Mouse (Mus musculus) lung, embryonic 16.5 days (tissue): ENCODE measurements around the gene Umad1. TPM values are rescaled to one million over a fixed set of nuclear protein-coding genes. Genes with fewer than 3 reads are reported as not detected.

Experiments used
- ATAC-seq: fragments of 200-750 bp; cut with Nextera tagmentation; 2 replicates; pipeline ENCODE4 v1.8.0; 2017; ENCODE audit warnings: low read depth, mild to moderate bottlenecking, moderate library complexity
- H3K27ac ChIP-seq: fragments of 300-500 bp; sonication (generic); 2 replicates; pipeline ENCODE4 v1.5.1; 2014; ENCODE audit warnings: mild to moderate bottlenecking, control low read depth, low read length
- H3K27me3 ChIP-seq: fragments of 300-500 bp; sonication (generic); 2 replicates; pipeline ENCODE4 v1.6.1; 2014; ENCODE audit warnings: low read depth, low read length, mixed read lengths; ENCODE audit not compliant: control insufficient read depth, insufficient read depth
- H3K36me3 ChIP-seq: fragments of 300-500 bp; sonication (generic); 2 replicates; pipeline ENCODE4 v1.6.1; 2014; ENCODE audit warnings: low read length; ENCODE audit not compliant: control insufficient read depth, insufficient read depth
- H3K4me1 ChIP-seq: fragments of 300-500 bp; sonication (generic); replicated peaks from 2 replicates; pipeline ENCODE4 v1.6.1; 2014; ENCODE audit warnings: low read length, mixed read lengths; ENCODE audit not compliant: control insufficient read depth, insufficient read depth
- H3K4me2 ChIP-seq: fragments of 300-500 bp; sonication (generic); 2 replicates; pipeline ENCODE4 v1.6.1; 2014; ENCODE audit warnings: low read depth, low read length, control low read depth
- H3K4me3 ChIP-seq: fragments of 300-500 bp; sonication (generic); 2 replicates; pipeline ENCODE4 v1.5.1; 2014; ENCODE audit warnings: mild to moderate bottlenecking, low read length, control low read depth
- H3K9ac ChIP-seq: fragments of 300-500 bp; sonication (generic); 2 replicates; pipeline ENCODE4 v1.6.1; 2014; ENCODE audit warnings: low read length, control low read depth
- H3K9me3 ChIP-seq: fragments of 300-500 bp; sonication (generic); 2 replicates; pipeline ENCODE4 v1.6.1; 2016; ENCODE audit warnings: low read length; ENCODE audit not compliant: control insufficient read depth
- WGBS: fragments of 180-500 bp; shearing (Covaris S2); extraction: QIAGEN DNeasy Blood & Tissue Kit; methylation state at CpG from one replicate; pipeline ENCODE4 v1.1.7; 2014; 5-methylcytosine and 5-hydroxymethylcytosine counted together
- polyA plus RNA-seq: library from polyadenylated mRNA; unstranded; fragments of >200 nt; fragmentation: Nextera tagmentation; extraction: Ambion mirVana; gene quantifications from 2 replicates; pipeline ENCODE4 v1.2.1, GENCODE M21; 2015

Gene Umad1
- polyA plus RNA-seq, 1 experiment from 2014 or later: 26.7 TPM

DNA sequence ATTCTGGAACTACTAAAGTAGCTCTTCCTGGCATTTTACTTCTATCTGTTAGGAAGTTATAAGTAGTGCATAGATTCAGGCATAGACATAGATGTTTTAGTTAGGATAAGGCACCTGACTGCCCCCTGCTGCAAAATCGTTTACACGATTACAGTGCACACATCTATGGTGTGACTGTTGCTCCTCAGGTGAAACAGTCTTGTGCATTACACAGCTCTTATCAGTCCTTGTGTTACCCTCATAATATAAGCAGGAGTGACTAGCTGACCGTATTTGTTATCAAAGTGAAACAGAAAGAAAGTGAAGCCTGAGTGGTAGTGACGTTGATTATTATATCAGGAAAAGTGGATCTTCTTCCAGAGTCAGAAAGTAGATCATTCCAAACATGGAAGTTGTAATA is 84.2 kb downstream of the Umad1 start:
- H3K36me3 ChIP-seq: no peaks in the 10 kb centered on the region
- no peak overlapping the region for H3K9ac ChIP-seq
- peaks cover 6% of the 10 kb centered on the region; the same call in 1 of the 2 replicates for H3K4me1 ChIP-seq
- no peaks in the 10 kb centered on the region for H3K9me3 ChIP-seq
- H3K27ac ChIP-seq: no peak overlapping the region
- WGBS: 75% methylated on average over 4 of the region's 4 CpGs
- no peaks in the 10 kb centered on the region for H3K27me3 ChIP-seq
- H3K4me2 ChIP-seq: no peak overlapping the region
- no peak overlapping the region for H3K4me3 ChIP-seq
- no peak for ATAC-seq

DNA sequence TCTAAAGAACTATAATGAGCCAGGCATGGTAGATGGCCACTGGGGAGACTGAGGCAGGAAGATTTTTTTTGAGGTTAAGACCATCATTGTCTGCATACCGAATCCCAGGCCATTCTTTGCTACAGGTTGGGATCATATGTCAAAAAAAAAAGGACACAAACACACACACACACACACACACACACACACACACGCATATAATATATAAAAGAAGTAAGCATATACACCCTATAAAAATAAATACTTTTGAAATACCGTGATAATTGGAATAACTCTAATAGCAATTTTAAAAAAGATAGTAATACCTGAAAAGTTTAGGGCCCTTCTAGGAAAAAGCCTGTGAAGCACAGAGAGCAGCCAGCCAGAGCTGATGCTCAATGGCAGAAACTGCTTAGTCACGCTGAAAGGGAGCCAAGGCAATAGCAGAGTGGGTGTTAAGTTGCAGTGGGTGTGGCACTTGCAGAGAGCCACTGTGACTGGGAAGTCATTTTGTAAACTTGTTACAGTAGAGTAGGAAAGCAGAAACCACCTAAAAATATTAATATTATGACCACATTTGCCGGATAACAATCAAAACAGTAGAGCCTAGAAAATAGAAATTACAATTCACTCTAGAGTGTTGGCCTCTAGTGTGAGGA is 86.2 kb downstream of the Umad1 start:
- Histone ChIP-seq H3K27me3 (no peaks in the 10 kb centered on the region), H3K27ac (no peak overlapping the region), H3K4me3 (no peak overlapping the region), H3K9ac (no peak overlapping the region), H3K9me3 (no peaks in the 10 kb centered on the region), H3K4me1 (peaks cover 9% of the 10 kb centered on the region; the same call in 1 of the 2 replicates), H3K36me3 (no peaks in the 10 kb centered on the region), H3K4me2 (no peak overlapping the region)
- ATAC-seq: peak; percentile 72
- 68% methylated on average over 5 of the region's 5 CpGs for WGBS

DNA sequence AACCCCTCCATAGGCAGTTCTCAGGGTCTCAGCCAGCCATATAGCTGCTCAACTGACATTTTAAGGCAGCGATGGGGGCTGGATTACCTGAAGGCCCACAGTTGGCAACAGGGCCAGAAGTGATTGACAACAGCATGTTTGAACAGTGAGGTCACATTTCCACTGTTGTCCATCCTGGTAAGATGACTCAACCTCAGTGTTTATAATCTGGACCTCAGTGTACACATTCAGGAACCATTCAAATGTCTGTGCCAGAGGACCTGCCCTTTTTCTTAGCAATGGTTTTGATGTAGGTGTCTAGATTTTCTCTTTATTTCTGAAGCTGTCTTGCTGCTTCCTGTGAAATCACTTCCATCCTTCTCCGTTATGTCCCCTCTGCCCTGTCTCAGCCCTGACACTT is 88.1 kb downstream of the Umad1 start:
- Histone ChIP-seq H3K9me3 (no peaks in the 10 kb centered on the region), H3K4me3 (no peak overlapping the region), H3K4me1 (peaks cover 9% of the 10 kb centered on the region; the same call in 1 of the 2 replicates), H3K27me3 (no peaks in the 10 kb centered on the region), H3K36me3 (no peaks in the 10 kb centered on the region), H3K9ac (no peak overlapping the region), H3K4me2 (no peak overlapping the region), H3K27ac (no peak overlapping the region)
- no peak for ATAC-seq
- 69% methylated on average over 2 of the region's 2 CpGs for WGBS

DNA sequence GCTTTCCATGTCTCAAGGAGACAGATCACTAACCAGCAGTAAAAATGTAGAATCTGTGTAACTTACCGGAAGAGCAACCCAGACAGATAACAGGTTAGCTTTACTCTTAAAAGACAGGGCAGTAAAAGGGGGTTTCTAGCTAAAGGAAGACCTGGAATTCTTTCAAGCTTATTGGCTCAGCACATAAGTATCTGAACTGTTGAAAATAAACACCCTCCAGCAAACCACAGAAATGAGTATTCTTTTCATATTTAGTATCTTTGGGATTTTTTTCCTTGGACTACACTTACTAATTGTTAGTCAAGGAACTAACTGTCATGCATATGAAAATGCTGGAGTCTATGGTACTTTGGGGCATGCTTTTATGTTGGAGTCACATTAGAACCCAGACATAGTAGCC is 89.3 kb downstream of the Umad1 start:
- Histone ChIP-seq H3K4me3 (no peak overlapping the region), H3K4me1 (peaks cover 9% of the 10 kb centered on the region; the same call in 1 of the 2 replicates), H3K9me3 (no peaks in the 10 kb centered on the region), H3K27ac (no peak overlapping the region), H3K36me3 (no peaks in the 10 kb centered on the region), H3K9ac (no peak overlapping the region), H3K27me3 (no peaks in the 10 kb centered on the region), H3K4me2 (no peak overlapping the region)
- whole genome bisulfite sequencing: 81% methylated on average over 1 of the region's 1 CpGs
- ATAC-seq: no peak

DNA sequence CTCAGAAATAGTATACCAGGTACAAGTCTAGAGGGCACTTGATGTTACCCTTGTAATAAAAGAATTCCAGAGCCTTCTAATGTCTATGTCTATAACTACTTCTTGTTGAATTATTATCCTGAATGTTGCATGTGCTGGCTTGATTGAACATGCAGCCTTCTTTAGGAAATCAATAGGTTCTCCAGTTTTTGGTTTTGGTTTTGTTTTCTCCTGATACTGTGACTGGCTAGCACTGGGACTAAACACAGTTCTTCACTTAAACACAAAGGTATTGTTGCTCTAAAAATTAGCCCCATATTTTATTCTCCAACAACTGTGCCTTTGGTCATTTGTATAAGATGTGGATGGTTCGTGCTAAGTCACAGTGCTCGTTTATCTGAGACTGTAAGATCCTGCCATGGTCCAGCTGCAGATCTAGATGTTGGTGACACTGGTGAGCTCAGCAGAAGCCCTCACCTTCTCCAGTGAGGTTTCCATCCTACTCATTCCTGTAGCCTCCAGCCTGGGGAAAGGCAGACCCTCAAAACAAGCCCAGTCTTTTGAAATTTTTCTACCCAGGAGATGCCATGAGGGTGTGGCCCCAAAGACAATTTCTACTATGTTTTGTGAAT is 90.1 kb downstream of the Umad1 start:
- 76% methylated on average over 2 of the region's 2 CpGs for WGBS
- peaks cover 9% of the 10 kb centered on the region; the same call in 1 of the 2 replicates for H3K4me1 ChIP-seq
- no peaks in the 10 kb centered on the region for H3K36me3 ChIP-seq
- no peak overlapping the region for H3K4me3 ChIP-seq
- H3K9me3 ChIP-seq: no peaks in the 10 kb centered on the region
- no peak overlapping the region for H3K4me2 ChIP-seq
- ATAC-seq: no peak
- H3K27me3 ChIP-seq: no peaks in the 10 kb centered on the region
- H3K27ac ChIP-seq: no peak overlapping the region
- H3K9ac ChIP-seq: no peak overlapping the region

DNA sequence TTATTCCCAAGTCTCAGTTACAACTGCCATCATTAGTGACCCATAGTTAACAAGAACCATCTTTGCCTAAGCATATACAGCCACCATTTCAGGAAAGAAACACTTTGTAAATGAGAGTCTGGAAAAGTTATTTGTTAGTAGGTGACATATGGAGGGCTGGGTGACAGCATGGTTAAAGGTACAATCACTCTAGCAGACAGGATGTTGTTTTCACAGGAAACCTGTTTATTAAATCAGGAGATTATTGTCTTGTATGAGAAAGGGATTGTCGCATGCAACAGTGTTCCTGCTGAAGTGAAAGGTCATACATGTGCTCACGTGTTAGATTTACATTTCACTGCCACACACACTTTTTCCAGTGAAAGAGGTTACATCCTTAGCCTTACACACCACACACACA is 92.4 kb downstream of the Umad1 start:
- Histone ChIP-seq H3K36me3 (no peaks in the 10 kb centered on the region), H3K4me3 (no peak overlapping the region), H3K4me1 (0 out of 2 replicates have a peak, but pooled peaks cover 3% of the 10 kb centered on the region), H3K4me2 (no peak overlapping the region), H3K27me3 (no peaks in the 10 kb centered on the region), H3K9me3 (no peaks in the 10 kb centered on the region), H3K27ac (no peak overlapping the region), H3K9ac (no peak overlapping the region)
- ATAC-seq: no peak
- 80% methylated on average over 2 of the region's 2 CpGs for WGBS

DNA sequence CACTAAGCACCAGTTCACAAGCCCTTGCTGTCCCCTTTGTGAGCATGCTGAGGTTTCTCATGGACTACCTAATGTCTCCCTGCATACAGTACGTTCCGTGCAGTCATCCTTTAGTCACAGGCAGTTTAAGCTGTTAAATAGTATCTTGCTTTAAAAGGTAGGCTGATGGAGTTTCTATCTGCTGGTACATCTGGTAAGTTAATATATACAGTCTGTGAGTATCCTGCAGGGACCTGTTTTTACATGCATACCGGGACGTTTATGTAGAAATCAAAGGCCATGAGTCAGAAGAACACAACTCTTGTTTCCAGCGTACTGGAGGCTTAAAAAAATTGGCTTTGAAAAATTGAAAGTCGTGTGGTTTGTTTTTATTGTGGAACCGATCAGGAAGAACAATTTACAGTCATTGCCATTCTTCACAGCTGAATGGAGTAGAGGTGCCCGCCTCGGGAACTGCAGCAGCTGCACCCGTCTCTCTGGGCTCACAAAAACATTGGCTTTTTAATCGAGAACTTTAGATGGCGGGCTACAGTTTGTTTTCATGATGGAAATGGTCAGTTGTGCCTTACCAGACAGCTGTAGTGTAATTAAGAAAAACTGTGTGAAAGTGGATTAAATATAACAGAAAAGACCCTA is 93.6 kb downstream of the Umad1 start:
- 59% methylated on average over 12 of the region's 12 CpGs for WGBS
- H3K9ac ChIP-seq: no peak overlapping the region
- H3K4me1 ChIP-seq: 0 out of 2 replicates have a peak, but pooled peaks cover 3% of the 10 kb centered on the region
- H3K9me3 ChIP-seq: no peaks in the 10 kb centered on the region
- no peak overlapping the region for H3K27ac ChIP-seq
- no peak for ATAC-seq
- no peak overlapping the region for H3K4me2 ChIP-seq
- no peaks in the 10 kb centered on the region for H3K27me3 ChIP-seq
- H3K4me3 ChIP-seq: no peak overlapping the region
- H3K36me3 ChIP-seq: no peaks in the 10 kb centered on the region

DNA sequence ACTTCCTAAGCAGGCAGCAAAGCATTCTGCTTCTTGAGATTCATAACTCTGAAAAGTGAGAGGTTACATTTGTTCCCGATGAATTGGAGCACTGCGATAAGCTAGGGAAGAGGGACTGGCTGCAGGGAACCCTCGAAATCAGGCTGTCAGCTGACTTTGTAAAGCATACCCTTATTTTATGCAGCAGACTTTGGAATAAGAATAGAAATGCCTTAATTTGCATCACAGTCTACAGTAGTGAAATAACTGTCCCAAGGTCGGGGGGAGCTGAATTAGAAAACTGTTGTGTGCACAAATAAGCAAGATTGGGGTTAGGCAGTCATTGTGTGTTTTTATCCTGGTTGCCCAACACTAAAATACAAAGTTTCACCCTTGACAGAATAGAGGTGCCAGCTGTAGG is 94.4 kb downstream of the Umad1 start:
- H3K4me1 ChIP-seq: 0 out of 2 replicates have a peak, but pooled peaks cover 3% of the 10 kb centered on the region
- no peaks in the 10 kb centered on the region for H3K27me3 ChIP-seq
- H3K9ac ChIP-seq: no peak overlapping the region
- H3K36me3 ChIP-seq: no peaks in the 10 kb centered on the region
- H3K27ac ChIP-seq: no peak overlapping the region
- WGBS: 73% methylated on average over 4 of the region's 4 CpGs
- no peaks in the 10 kb centered on the region for H3K9me3 ChIP-seq
- H3K4me3 ChIP-seq: no peak overlapping the region
- ATAC-seq: no peak
- H3K4me2 ChIP-seq: no peak overlapping the region

DNA sequence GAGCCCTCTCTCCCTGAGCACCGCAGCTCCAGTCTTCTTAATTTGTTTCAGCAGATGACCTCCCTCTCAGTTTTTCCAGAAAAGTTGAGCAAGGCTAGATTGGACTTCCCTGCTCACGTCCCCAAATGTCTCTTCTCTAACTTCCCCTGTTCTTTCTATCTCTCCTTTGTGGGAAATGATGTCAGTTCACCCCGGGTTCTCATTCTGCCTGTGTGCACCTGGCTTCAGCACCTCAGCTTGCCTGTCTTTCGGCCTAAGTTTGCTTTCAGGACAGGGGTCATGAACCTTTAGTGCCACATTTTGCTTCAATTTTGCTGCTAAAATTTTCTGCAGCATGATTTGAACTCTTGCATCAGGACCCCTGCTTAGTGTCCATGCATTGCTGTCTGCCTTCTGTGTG is 95.8 kb downstream of the Umad1 start:
- no peak overlapping the region for H3K4me3 ChIP-seq
- H3K4me2 ChIP-seq: no peak overlapping the region
- H3K9me3 ChIP-seq: no peaks in the 10 kb centered on the region
- no peak overlapping the region for H3K27ac ChIP-seq
- ATAC-seq: no peak
- H3K36me3 ChIP-seq: no peaks in the 10 kb centered on the region
- 0 out of 2 replicates have a peak, but pooled peaks cover under 1% of the 10 kb centered on the region for H3K4me1 ChIP-seq
- 88% methylated on average over 4 of the region's 4 CpGs for WGBS
- no peak overlapping the region for H3K9ac ChIP-seq
- H3K27me3 ChIP-seq: no peaks in the 10 kb centered on the region
